Mouse (Mus musculus): ENCODE results near the gene Gpr108. TPM values are rescaled to one million over a fixed set of nuclear protein-coding genes. Genes with fewer than 3 reads are reported as not detected.

The Gpr108 gene
- polyA plus RNA-seq, 1 experiment = 14.2 TPM

DNA sequence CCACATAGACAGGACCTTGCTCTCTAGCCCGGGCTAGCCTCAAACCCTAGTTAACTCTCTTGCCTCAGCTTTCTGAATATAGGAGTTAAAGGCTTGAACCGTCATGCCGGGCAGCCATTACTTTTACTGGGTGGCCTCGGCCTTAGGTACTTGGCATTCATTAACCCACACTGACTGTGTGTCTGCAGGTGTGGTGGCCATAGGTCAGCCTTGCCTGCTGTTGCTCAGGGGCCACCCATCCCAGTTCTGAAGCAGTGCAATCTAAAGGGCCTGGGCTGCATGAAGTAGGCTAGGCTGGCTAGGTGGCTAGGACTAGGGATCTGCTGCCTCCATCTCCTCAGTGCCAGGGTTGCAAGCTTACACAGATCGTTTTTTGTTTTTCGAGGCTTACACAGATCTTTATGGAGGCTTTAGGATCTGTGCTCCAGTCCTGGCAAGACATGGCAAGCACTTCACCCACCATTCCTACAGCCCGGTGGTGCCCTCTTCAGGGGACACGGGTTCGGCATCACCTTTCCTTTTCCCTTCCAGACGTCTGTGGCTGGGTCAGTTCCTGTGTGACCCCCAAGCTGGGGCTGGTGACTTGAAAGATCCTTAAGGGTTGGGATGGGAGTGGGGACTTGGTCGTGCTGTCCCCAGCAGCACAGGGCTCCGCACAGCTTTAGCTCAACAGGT, 13.9 kb downstream of the Gpr108 start:
- no peaks in the 10 kb centered on the region for H3K27me3 ChIP-seq (ENCODE audit: control insufficient read depth, insufficient read depth, low read length, poor library complexity, severe bottlenecking)
- H3K9ac ChIP-seq (ENCODE audit: low read depth, poor library complexity, severe bottlenecking) = no peak overlapping the region
- TF ChIP-seq POLR2A (IDR thresholded peaks at IDR 0.05; ENCODE audit: insufficient read depth, low read length) = no peak
- TF ChIP-seq CTCF (IDR thresholded peaks at IDR 0.05; ENCODE audit: low read depth, low read length) = peak; percentile 8
- no peaks in the 10 kb centered on the region for H3K9me3 ChIP-seq (replicated peaks; ENCODE audit: control insufficient read depth, insufficient read depth, low read length, poor library complexity, severe bottlenecking)
- no peak overlapping the region for H3K27ac ChIP-seq (ENCODE audit: insufficient read depth, low read length)
- H3K4me1 ChIP-seq (ENCODE audit: control insufficient read depth, insufficient read depth, low read length) = no peaks in the 10 kb centered on the region
- no peak overlapping the region for H3K4me3 ChIP-seq (ENCODE audit: low read depth, low read length)
- no peaks in the 10 kb centered on the region for H3K36me3 ChIP-seq (ENCODE audit: control insufficient read depth, insufficient read depth, low read length, poor library complexity, severe bottlenecking)

DNA sequence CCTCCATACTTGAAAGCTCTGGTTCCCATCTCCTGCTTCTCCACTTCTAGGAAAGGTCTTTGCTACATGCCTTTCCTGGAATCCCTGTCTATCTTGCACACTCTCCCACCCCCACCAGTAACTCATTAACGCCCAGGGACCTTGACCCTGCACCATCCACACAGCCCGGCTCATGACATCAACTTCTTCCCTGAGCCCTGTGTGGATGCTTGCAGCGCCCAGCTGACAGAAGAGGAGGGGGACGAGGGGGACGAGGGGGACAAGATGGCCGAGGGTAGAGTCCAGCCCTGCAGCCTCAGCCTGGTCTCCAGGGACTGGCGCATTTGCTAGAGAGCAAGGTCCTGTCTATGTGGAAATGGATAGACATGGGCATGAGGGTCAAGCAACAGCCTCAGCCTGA, 15.2 kb downstream of the Gpr108 start:
- no peaks in the 10 kb centered on the region for H3K27me3 ChIP-seq (ENCODE audit: control insufficient read depth, insufficient read depth, low read length, poor library complexity, severe bottlenecking)
- TF ChIP-seq EP300 (IDR thresholded peaks at IDR 0.05; ENCODE audit: insufficient read depth, low read depth, low read length) = no peak
- no peak for TF ChIP-seq POLR2A (IDR thresholded peaks at IDR 0.05; ENCODE audit: insufficient read depth, low read length)
- TF ChIP-seq CTCF (IDR thresholded peaks at IDR 0.05; ENCODE audit: low read depth, low read length) = no peak
- H3K4me3 ChIP-seq (ENCODE audit: low read depth, low read length) = no peak overlapping the region
- no peak overlapping the region for H3K27ac ChIP-seq (ENCODE audit: insufficient read depth, low read length)
- no peaks in the 10 kb centered on the region for H3K4me1 ChIP-seq (ENCODE audit: control insufficient read depth, insufficient read depth, low read length)
- no peaks in the 10 kb centered on the region for H3K36me3 ChIP-seq (ENCODE audit: control insufficient read depth, insufficient read depth, low read length, poor library complexity, severe bottlenecking)
- H3K9ac ChIP-seq (ENCODE audit: low read depth, poor library complexity, severe bottlenecking) = no peak overlapping the region
- no peaks in the 10 kb centered on the region for H3K9me3 ChIP-seq (replicated peaks; ENCODE audit: control insufficient read depth, insufficient read depth, low read length, poor library complexity, severe bottlenecking)

DNA sequence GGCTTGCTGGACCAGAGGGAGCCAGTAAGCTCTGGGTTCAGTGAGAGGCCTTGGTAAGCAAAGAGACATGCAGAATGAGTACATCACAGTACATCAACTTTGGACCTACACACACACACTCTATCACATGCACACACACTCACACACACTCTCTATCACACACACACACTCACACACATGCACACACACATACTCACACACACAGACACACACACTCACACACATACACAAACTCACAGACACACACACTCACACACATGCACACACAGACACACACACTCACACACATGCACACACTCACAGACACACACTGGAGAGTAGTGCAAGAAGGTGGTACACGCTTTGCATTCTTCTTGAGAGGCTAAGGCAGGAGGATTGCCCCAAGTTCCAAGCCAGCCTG, 16.0 kb downstream of the Gpr108 start:
- TF ChIP-seq EP300 (IDR thresholded peaks at IDR 0.05; ENCODE audit: insufficient read depth, low read depth, low read length) (no peak), POLR2A (IDR thresholded peaks at IDR 0.05; ENCODE audit: insufficient read depth, low read length) (no peak), CTCF (IDR thresholded peaks at IDR 0.05; ENCODE audit: low read depth, low read length) (no peak)
- no peak overlapping the region for H3K9ac ChIP-seq (ENCODE audit: low read depth, poor library complexity, severe bottlenecking)
- no peaks in the 10 kb centered on the region for H3K27me3 ChIP-seq (ENCODE audit: control insufficient read depth, insufficient read depth, low read length, poor library complexity, severe bottlenecking)
- H3K4me3 ChIP-seq (ENCODE audit: low read depth, low read length) = no peak overlapping the region
- no peaks in the 10 kb centered on the region for H3K4me1 ChIP-seq (ENCODE audit: control insufficient read depth, insufficient read depth, low read length)
- H3K27ac ChIP-seq (ENCODE audit: insufficient read depth, low read length) = no peak overlapping the region
- H3K9me3 ChIP-seq (replicated peaks; ENCODE audit: control insufficient read depth, insufficient read depth, low read length, poor library complexity, severe bottlenecking) = no peaks in the 10 kb centered on the region
- H3K36me3 ChIP-seq (ENCODE audit: control insufficient read depth, insufficient read depth, low read length, poor library complexity, severe bottlenecking) = no peaks in the 10 kb centered on the region

DNA sequence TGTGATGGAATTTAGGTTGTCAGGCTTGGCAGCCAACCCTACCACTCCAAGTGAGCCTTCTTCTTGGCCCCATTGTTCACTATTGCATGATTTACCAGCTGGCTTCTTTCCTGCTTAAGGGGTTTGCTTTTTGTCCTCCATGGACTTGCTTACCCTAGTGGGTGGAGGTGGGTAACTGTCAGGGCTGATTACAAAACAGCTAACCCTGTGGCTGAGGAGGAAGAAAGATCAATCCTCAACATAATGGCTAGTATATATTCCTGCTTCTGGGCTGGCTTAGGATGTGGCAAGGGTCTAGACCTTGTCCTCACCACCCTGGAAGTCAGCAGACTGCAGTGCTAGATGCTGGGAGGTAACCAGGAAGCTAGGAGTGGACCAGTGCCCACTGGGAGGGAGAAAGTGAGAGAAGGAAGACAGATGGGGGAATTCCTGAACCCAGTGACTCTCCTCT, 16.9 kb downstream of the Gpr108 start:
- no peaks in the 10 kb centered on the region for H3K36me3 ChIP-seq (ENCODE audit: control insufficient read depth, insufficient read depth, low read length, poor library complexity, severe bottlenecking)
- H3K9me3 ChIP-seq (replicated peaks; ENCODE audit: control insufficient read depth, insufficient read depth, low read length, poor library complexity, severe bottlenecking) = no peaks in the 10 kb centered on the region
- H3K27me3 ChIP-seq (ENCODE audit: control insufficient read depth, insufficient read depth, low read length, poor library complexity, severe bottlenecking) = no peaks in the 10 kb centered on the region
- no peak overlapping the region for H3K4me3 ChIP-seq (ENCODE audit: low read depth, low read length)
- H3K27ac ChIP-seq (ENCODE audit: insufficient read depth, low read length) = no peak overlapping the region
- H3K4me1 ChIP-seq (ENCODE audit: control insufficient read depth, insufficient read depth, low read length) = no peaks in the 10 kb centered on the region
- H3K9ac ChIP-seq (ENCODE audit: low read depth, poor library complexity, severe bottlenecking) = no peak overlapping the region
- TF ChIP-seq EP300 (IDR thresholded peaks at IDR 0.05; ENCODE audit: insufficient read depth, low read depth, low read length) (no peak), CTCF (IDR thresholded peaks at IDR 0.05; ENCODE audit: low read depth, low read length) (no peak), POLR2A (IDR thresholded peaks at IDR 0.05; ENCODE audit: insufficient read depth, low read length) (no peak)

DNA sequence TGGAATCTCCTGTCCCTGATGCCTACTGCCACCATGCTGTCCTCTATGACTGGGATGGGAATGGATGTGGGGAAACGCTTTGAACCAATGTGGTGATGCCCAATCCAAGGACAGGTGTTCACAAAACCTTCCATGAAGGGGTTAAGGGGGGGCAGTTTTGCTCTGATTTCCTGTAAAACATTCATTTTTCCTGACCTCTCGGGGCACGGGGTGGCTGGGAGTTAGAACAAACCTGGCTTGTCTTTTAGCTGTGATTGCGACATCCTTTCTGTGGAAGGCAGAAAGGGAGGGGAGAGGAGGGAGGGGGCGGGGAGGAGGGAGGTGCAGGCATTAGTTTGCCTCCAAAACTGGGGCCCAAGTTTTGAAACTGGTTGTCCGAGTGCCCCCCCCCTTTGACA, 17.5 kb downstream of the Gpr108 start:
- no peak overlapping the region for H3K9ac ChIP-seq (ENCODE audit: low read depth, poor library complexity, severe bottlenecking)
- H3K36me3 ChIP-seq (ENCODE audit: control insufficient read depth, insufficient read depth, low read length, poor library complexity, severe bottlenecking) = no peaks in the 10 kb centered on the region
- H3K4me1 ChIP-seq (ENCODE audit: control insufficient read depth, insufficient read depth, low read length) = no peaks in the 10 kb centered on the region
- no peak for TF ChIP-seq CTCF (IDR thresholded peaks at IDR 0.05; ENCODE audit: low read depth, low read length)
- TF ChIP-seq EP300 (IDR thresholded peaks at IDR 0.05; ENCODE audit: insufficient read depth, low read depth, low read length) = no peak
- H3K4me3 ChIP-seq (ENCODE audit: low read depth, low read length) = no peak overlapping the region
- H3K27ac ChIP-seq (ENCODE audit: insufficient read depth, low read length) = no peak overlapping the region
- no peaks in the 10 kb centered on the region for H3K9me3 ChIP-seq (replicated peaks; ENCODE audit: control insufficient read depth, insufficient read depth, low read length, poor library complexity, severe bottlenecking)
- H3K27me3 ChIP-seq (ENCODE audit: control insufficient read depth, insufficient read depth, low read length, poor library complexity, severe bottlenecking) = no peaks in the 10 kb centered on the region

DNA sequence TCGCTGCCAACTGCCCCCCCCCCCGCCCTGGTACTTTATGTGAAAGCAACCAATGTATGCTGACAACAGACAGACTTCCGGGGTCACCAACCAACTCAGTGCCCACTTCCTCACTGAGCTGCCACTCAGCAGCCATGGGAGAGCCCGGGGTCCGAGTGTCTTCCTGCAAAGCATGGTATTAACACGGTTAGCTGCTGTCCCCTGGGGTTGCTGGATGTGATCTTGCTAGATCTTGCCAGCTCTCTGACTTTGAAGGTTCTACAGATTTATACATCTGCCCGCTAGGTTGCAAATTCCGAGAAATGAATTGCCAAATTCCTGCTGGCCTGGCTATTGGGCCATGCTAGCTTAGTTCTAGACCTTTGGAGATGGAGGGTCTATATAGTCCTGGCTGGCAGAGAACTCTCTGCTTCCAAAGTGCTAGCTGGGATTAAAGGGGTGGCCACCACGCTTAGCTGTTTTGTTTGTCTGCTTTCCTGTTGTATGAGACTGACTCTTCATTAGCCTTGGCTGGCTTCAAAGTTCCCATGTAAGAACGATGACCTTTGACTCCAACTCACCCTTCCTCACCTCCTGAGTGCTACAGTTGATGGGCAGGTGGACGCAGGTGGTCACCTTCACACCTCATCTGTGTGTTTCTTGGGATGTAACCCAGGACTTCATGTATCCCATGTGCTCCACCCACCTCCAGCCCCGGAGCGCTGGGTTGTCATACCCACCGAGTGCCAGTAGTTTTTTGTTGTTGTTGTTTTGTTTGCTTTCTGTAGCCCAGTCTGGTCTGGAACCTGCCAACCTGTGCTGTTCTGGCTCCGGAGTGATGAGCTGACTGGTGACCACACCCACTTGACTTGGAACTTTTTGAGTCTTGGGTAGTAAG, 18.2 kb downstream of the Gpr108 start:
- no peaks in the 10 kb centered on the region for H3K9me3 ChIP-seq (replicated peaks; ENCODE audit: control insufficient read depth, insufficient read depth, low read length, poor library complexity, severe bottlenecking)
- no peaks in the 10 kb centered on the region for H3K27me3 ChIP-seq (ENCODE audit: control insufficient read depth, insufficient read depth, low read length, poor library complexity, severe bottlenecking)
- no peak overlapping the region for H3K27ac ChIP-seq (ENCODE audit: insufficient read depth, low read length)
- H3K4me1 ChIP-seq (ENCODE audit: control insufficient read depth, insufficient read depth, low read length) = no peaks in the 10 kb centered on the region
- no peak overlapping the region for H3K4me3 ChIP-seq (ENCODE audit: low read depth, low read length)
- H3K9ac ChIP-seq (ENCODE audit: low read depth, poor library complexity, severe bottlenecking) = no peak overlapping the region
- no peak for TF ChIP-seq POLR2A (IDR thresholded peaks at IDR 0.05; ENCODE audit: insufficient read depth, low read length)
- TF ChIP-seq CTCF (IDR thresholded peaks at IDR 0.05; ENCODE audit: low read depth, low read length) = no peak
- TF ChIP-seq EP300 (IDR thresholded peaks at IDR 0.05; ENCODE audit: insufficient read depth, low read depth, low read length) = no peak
- no peaks in the 10 kb centered on the region for H3K36me3 ChIP-seq (ENCODE audit: control insufficient read depth, insufficient read depth, low read length, poor library complexity, severe bottlenecking)

All from ES-Bruce4 (cell line).